20 mouse cellular contexts compared by ENCODE assay signal in the genomic region with DNA sequence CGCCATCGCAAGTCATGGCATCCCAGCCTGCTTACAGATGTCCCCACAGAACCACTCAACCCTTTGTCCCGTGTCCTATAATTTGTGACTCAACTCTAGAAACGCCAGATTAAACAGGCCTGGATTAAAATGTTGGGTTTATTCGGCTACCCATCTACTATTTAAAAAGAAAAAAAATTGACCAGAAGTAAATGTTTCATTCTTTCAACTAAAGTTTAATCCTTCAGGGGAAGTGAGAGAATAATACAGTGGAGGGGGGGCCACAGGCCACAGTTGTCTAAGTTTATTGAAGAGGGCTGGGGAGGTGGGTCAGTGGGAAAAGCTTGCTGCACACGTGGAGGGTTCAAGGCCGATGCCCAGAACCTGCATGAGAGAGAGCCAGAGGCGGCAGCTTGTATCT.
"Had no signal": no experiment of that assay in that cellular context is flagged by ENCODE, and none has a peak within 500 bp of the region (broad histone marks: within the 10 kb centered on the region; RNA-seq: fewer than 3 reads in every experiment).

No protein-coding gene starts in this region.

- H3K9me3 ChIP-seq: liver, embryonic 12.5 days; liver, embryonic 15.5 days; lung, embryonic 15.5 days; midbrain, embryonic 10.5 days; midbrain, embryonic 13.5 days; neural tube, embryonic 13.5 days; stomach, embryonic 15.5 days had no signal

- DNase-seq: kidney, postnatal 10 days; liver; lung, adult 18-20 months; lung, postnatal 10 days; lung, postnatal 36 days; retina, postnatal 1 day; right cerebral cortex, postnatal 25 days; spleen, adult 18-20 months; thymus, postnatal 25 days had no signal

- H3K4me2 ChIP-seq: liver, embryonic 12.5 days; liver, embryonic 15.5 days; lung, embryonic 15.5 days; midbrain, embryonic 13.5 days; neural tube, embryonic 13.5 days; stomach, embryonic 15.5 days had no signal

- H3K9ac ChIP-seq: liver, embryonic 12.5 days; liver, embryonic 15.5 days; lung, embryonic 15.5 days; midbrain, embryonic 13.5 days; neural tube, embryonic 13.5 days; stomach, embryonic 15.5 days had no signal

- H3K4me3 ChIP-seq: liver, embryonic 12.5 days; liver, embryonic 15.5 days; lung, embryonic 15.5 days; megakaryocyte, embryonic 14.5 days; midbrain, embryonic 10.5 days; midbrain, embryonic 13.5 days; myocyte; neural tube, embryonic 13.5 days; stomach, embryonic 15.5 days had no signal

- H3K27ac ChIP-seq: liver, embryonic 12.5 days; liver, embryonic 15.5 days; lung, embryonic 15.5 days; midbrain, embryonic 10.5 days; midbrain, embryonic 13.5 days; neural tube, embryonic 13.5 days; stomach, embryonic 15.5 days had no signal

- ATAC-seq: intestine, postnatal 0 days; liver, embryonic 12.5 days; midbrain, embryonic 13.5 days; midbrain, embryonic 16.5 days had no signal

- H3K36me3 ChIP-seq: liver, embryonic 12.5 days; liver, embryonic 15.5 days; lung, embryonic 15.5 days; midbrain, embryonic 10.5 days; midbrain, embryonic 13.5 days; stomach, embryonic 15.5 days had no signal

- H3K27me3 ChIP-seq: liver, embryonic 12.5 days; liver, embryonic 15.5 days; lung, embryonic 15.5 days; megakaryocyte, embryonic 14.5 days; midbrain, embryonic 13.5 days; neural tube, embryonic 13.5 days; stomach, embryonic 15.5 days had no signal
